Mouse (Mus musculus) limb, embryonic 13.5 days (tissue): ENCODE measurements at regions not wholly inside any gene's neighbourhood (a gene's known extent, or its start where the extent isn't known, plus 50 kb on each side); places are given as distances from the start of the nearest gene placed in this dataset.

Experiments
- ATAC-seq: fragments of 200-750 bp; cut with Nextera tagmentation; 2 replicates; pipeline ENCODE4 v1.8.0; 2017; ENCODE audit warnings: low read depth, moderate number of reproducible peaks, moderate TSS enrichment; ENCODE audit not compliant: low FRiP score
- H3K27ac ChIP-seq: fragments of 300-500 bp; sonication (generic); 2 replicates; pipeline ENCODE4 v1.5.1; 2015; ENCODE audit warnings: inconsistent platforms, mild to moderate bottlenecking, moderate library complexity
- H3K27me3 ChIP-seq: fragments of 300-500 bp; sonication (generic); 2 replicates; pipeline ENCODE4 v1.6.1; 2015; ENCODE audit warnings: mild to moderate bottlenecking, inconsistent platforms
- H3K36me3 ChIP-seq: fragments of 300-500 bp; sonication (generic); 2 replicates; pipeline ENCODE4 v1.6.1; 2015; ENCODE audit warnings: inconsistent platforms, mild to moderate bottlenecking, moderate library complexity
- H3K4me1 ChIP-seq: fragments of 300-500 bp; sonication (generic); 2 replicates; pipeline ENCODE4 v1.6.1; 2015; ENCODE audit warnings: inconsistent platforms
- H3K4me2 ChIP-seq: fragments of 300-500 bp; sonication (generic); replicated peaks from 2 replicates; pipeline ENCODE4 v1.6.1; 2015; ENCODE audit warnings: inconsistent platforms, mild to moderate bottlenecking, moderate library complexity
- H3K4me3 ChIP-seq: fragments of 300-500 bp; sonication (generic); 2 replicates; pipeline ENCODE4 v1.5.1; 2015; ENCODE audit warnings: moderate library complexity, mild to moderate bottlenecking, inconsistent platforms
- H3K9ac ChIP-seq: fragments of 300-500 bp; sonication (generic); 2 replicates; pipeline ENCODE4 v1.6.1; 2015; ENCODE audit warnings: mild to moderate bottlenecking, inconsistent platforms
- H3K9me3 ChIP-seq: fragments of 300-500 bp; sonication (generic); 2 replicates; pipeline ENCODE4 v1.6.1; 2016; ENCODE audit warnings: inconsistent platforms
- WGBS: fragments of 180-500 bp; shearing (Covaris S2); methylation state at CpG from one replicate; pipeline ENCODE4 v1.1.7; 2015; 5-methylcytosine and 5-hydroxymethylcytosine counted together

GRCm38 (mm10) chr9:24899206-24899928 lies 125.3 kb upstream of the Tbx20 start:
- WGBS = 78% methylated on average over 7 of the region's 7 CpGs
- no peaks in the 10 kb centered on the region for H3K36me3 ChIP-seq

GRCm38 (mm10) chr9:24903706-24904105 lies 129.6 kb upstream of the Tbx20 start:
- H3K9me3 ChIP-seq = no peaks in the 10 kb centered on the region
- H3K27me3 ChIP-seq = no peaks in the 10 kb centered on the region
- no peaks in the 10 kb centered on the region for H3K4me1 ChIP-seq
- 64% methylated on average over 5 of the region's 5 CpGs for WGBS
- H3K27ac ChIP-seq = no peak overlapping the region
- H3K4me2 ChIP-seq = no peak overlapping the region
- no peaks in the 10 kb centered on the region for H3K36me3 ChIP-seq
- H3K9ac ChIP-seq = no peak overlapping the region
- no peak overlapping the region for H3K4me3 ChIP-seq
- no peak for ATAC-seq

More at GRCm38 (mm10) chr9:24899206-24899928, 125.3 kb upstream of the Tbx20 start:
- Histone ChIP-seq H3K4me2 (no peak overlapping the region), H3K27me3 (no peaks in the 10 kb centered on the region), H3K9ac (no peak overlapping the region), H3K27ac (no peak overlapping the region), H3K4me1 (no peaks in the 10 kb centered on the region), H3K9me3 (no peaks in the 10 kb centered on the region), H3K4me3 (no peak overlapping the region)
- ATAC-seq = no peak

- H3K27me3 ChIP-seq = no peaks in the 10 kb centered on the region
These were observed 135.2 kb upstream of the Tbx20 start for GRCm38 (mm10) chr9:24909086-24909979.

GRCm38 (mm10) chr9:24910738-24911137 lies 136.6 kb upstream of the Tbx20 start:
- Histone ChIP-seq H3K9me3 (no peaks in the 10 kb centered on the region), H3K27ac (no peak overlapping the region), H3K4me3 (no peak overlapping the region), H3K9ac (no peak overlapping the region), H3K4me1 (no peaks in the 10 kb centered on the region), H3K27me3 (no peaks in the 10 kb centered on the region), H3K36me3 (no peaks in the 10 kb centered on the region), H3K4me2 (no peak overlapping the region)
- WGBS = 62% methylated on average over 5 of the region's 5 CpGs
- no peak for ATAC-seq

More at GRCm38 (mm10) chr9:24909086-24909979, 135.2 kb upstream of the Tbx20 start:
- no peaks in the 10 kb centered on the region for H3K9me3 ChIP-seq
- no peak overlapping the region for H3K4me2 ChIP-seq
- H3K27ac ChIP-seq = no peak overlapping the region
- H3K9ac ChIP-seq = no peak overlapping the region
- WGBS = 79% methylated on average over 8 of the region's 8 CpGs
- ATAC-seq = no peak
- no peak overlapping the region for H3K4me3 ChIP-seq
- no peaks in the 10 kb centered on the region for H3K36me3 ChIP-seq
- no peaks in the 10 kb centered on the region for H3K4me1 ChIP-seq

GRCm38 (mm10) chr9:24920031-24920445 lies 145.9 kb upstream of the Tbx20 start:
- Histone ChIP-seq H3K9me3 (no peaks in the 10 kb centered on the region), H3K27me3 (no peaks in the 10 kb centered on the region), H3K4me1 (no peaks in the 10 kb centered on the region), H3K9ac (no peak overlapping the region), H3K27ac (no peak overlapping the region), H3K4me2 (no peak overlapping the region), H3K4me3 (no peak overlapping the region), H3K36me3 (no peaks in the 10 kb centered on the region)
- 88% methylated on average over 9 of the region's 9 CpGs for WGBS
- ATAC-seq = no peak

GRCm38 (mm10) chr9:24922051-24922860 lies 148.2 kb upstream of the Tbx20 start:
- Histone ChIP-seq H3K4me2 (no peak overlapping the region), H3K4me1 (no peaks in the 10 kb centered on the region), H3K4me3 (no peak overlapping the region), H3K27me3 (no peaks in the 10 kb centered on the region), H3K9ac (no peak overlapping the region), H3K36me3 (no peaks in the 10 kb centered on the region), H3K27ac (no peak overlapping the region), H3K9me3 (no peaks in the 10 kb centered on the region; the same call in 1 of the 2 replicates)
- no peak for ATAC-seq
- WGBS = 75% methylated on average over 4 of the region's 4 CpGs

- Histone ChIP-seq H3K27ac (no peak overlapping the region), H3K4me1 (no peaks in the 10 kb centered on the region), H3K4me3 (no peak overlapping the region), H3K9ac (no peak overlapping the region), H3K36me3 (no peaks in the 10 kb centered on the region), H3K27me3 (no peaks in the 10 kb centered on the region), H3K9me3 (no peaks in the 10 kb centered on the region; the same call in 1 of the 2 replicates), H3K4me2 (no peak overlapping the region)
- ATAC-seq = no peak
- WGBS = 94% methylated on average over 5 of the region's 5 CpGs
These were observed 149.4 kb upstream of the Tbx20 start for GRCm38 (mm10) chr9:24923514-24923913.

- no peak for ATAC-seq
- Histone ChIP-seq H3K4me2 (no peak overlapping the region), H3K27ac (no peak overlapping the region)
These were observed 151.5 kb upstream of the Gm10181 start for GRCm38 (mm10) chr9:24937731-24938130.

GRCm38 (mm10) chr9:24942943-24943342 lies 146.3 kb upstream of the Gm10181 start:
- H3K4me2 ChIP-seq = no peak overlapping the region
- H3K4me3 ChIP-seq = no peak overlapping the region
- 81% methylated on average over 5 of the region's 5 CpGs for whole genome bisulfite sequencing
- no peaks in the 10 kb centered on the region for H3K9me3 ChIP-seq
- no peak overlapping the region for H3K9ac ChIP-seq
- H3K27me3 ChIP-seq = no peaks in the 10 kb centered on the region
- no peaks in the 10 kb centered on the region for H3K4me1 ChIP-seq
- H3K36me3 ChIP-seq = no peaks in the 10 kb centered on the region
- no peak overlapping the region for H3K27ac ChIP-seq
- ATAC-seq = no peak

More at GRCm38 (mm10) chr9:24937731-24938130, 151.5 kb upstream of the Gm10181 start:
- Histone ChIP-seq H3K9ac (no peak overlapping the region), H3K4me3 (no peak overlapping the region), H3K9me3 (no peaks in the 10 kb centered on the region), H3K4me1 (no peaks in the 10 kb centered on the region), H3K27me3 (no peaks in the 10 kb centered on the region), H3K36me3 (no peaks in the 10 kb centered on the region)
- 61% methylated on average over 3 of the region's 3 CpGs for WGBS

GRCm38 (mm10) chr9:24943830-24944229 lies 145.4 kb upstream of the Gm10181 start:
- Histone ChIP-seq H3K4me3 (no peak overlapping the region), H3K27me3 (no peaks in the 10 kb centered on the region), H3K9me3 (no peaks in the 10 kb centered on the region), H3K4me1 (no peaks in the 10 kb centered on the region), H3K4me2 (no peak overlapping the region), H3K9ac (no peak overlapping the region), H3K27ac (no peak overlapping the region), H3K36me3 (no peaks in the 10 kb centered on the region)
- WGBS = 30% methylated on average over 6 of the region's 6 CpGs
- peak; percentile 28; the same call in 1 of the 2 replicates for ATAC-seq

- H3K9ac ChIP-seq = no peak overlapping the region
- no peaks in the 10 kb centered on the region for H3K9me3 ChIP-seq
- H3K4me2 ChIP-seq = no peak overlapping the region
- H3K27ac ChIP-seq = no peak overlapping the region
- ATAC-seq = no peak
- peaks cover 9% of the 10 kb centered on the region for H3K27me3 ChIP-seq
- no peaks in the 10 kb centered on the region for H3K4me1 ChIP-seq
- no peak overlapping the region for H3K4me3 ChIP-seq
- no peaks in the 10 kb centered on the region for H3K36me3 ChIP-seq
- WGBS = 30% methylated on average over 23 of the region's 23 CpGs
These were observed 136.7 kb upstream of the Gm10181 start for GRCm38 (mm10) chr9:24952516-24952915.

GRCm38 (mm10) chr9:24955641-24956040 lies 133.6 kb upstream of the Gm10181 start:
- H3K4me3 ChIP-seq = no peak overlapping the region
- no peak overlapping the region for H3K27ac ChIP-seq
- peaks cover 9% of the 10 kb centered on the region for H3K27me3 ChIP-seq
- no peaks in the 10 kb centered on the region for H3K4me1 ChIP-seq
- H3K4me2 ChIP-seq = no peak overlapping the region
- H3K36me3 ChIP-seq = no peaks in the 10 kb centered on the region
- H3K9ac ChIP-seq = no peak overlapping the region
- no peak for ATAC-seq
- no peaks in the 10 kb centered on the region for H3K9me3 ChIP-seq
- 74% methylated on average over 5 of the region's 5 CpGs for WGBS
